Mouse (Mus musculus) embryonic facial prominence, embryonic 11.5 days (tissue): ENCODE measurements around the gene Cux2. TPM values are rescaled to one million over a fixed set of nuclear protein-coding genes. Genes with fewer than 3 reads are reported as not detected.

Source experiments
- ATAC-seq: fragments of 200-750 bp; cut with Nextera tagmentation; replicated peaks from 2 replicates; pipeline ENCODE4 v1.8.0; 2017; ENCODE audit warnings: low read depth; ENCODE audit not compliant: insufficient number of reproducible peaks, low FRiP score, low TSS enrichment
- DNase-seq: peaks from one replicate; pipeline ENCODE4 v3.0.0-alpha.2; 2015; ENCODE audit warnings: low spot score
- H3K27ac ChIP-seq: fragments of 300-500 bp; sonication (generic); replicated peaks from 2 replicates; pipeline ENCODE4 v1.5.1; 2014; ENCODE audit warnings: mild to moderate bottlenecking, low read depth, low read length, control low read depth
- H3K27me3 ChIP-seq: fragments of 300-500 bp; sonication (generic); 2 replicates; pipeline ENCODE4 v1.6.1; 2014; ENCODE audit warnings: mild to moderate bottlenecking, low read length, moderate library complexity, mixed read lengths; ENCODE audit not compliant: control insufficient read depth, insufficient read depth
- H3K36me3 ChIP-seq: fragments of 300-500 bp; sonication (generic); replicated peaks from 2 replicates; pipeline ENCODE4 v1.6.1; 2014; ENCODE audit warnings: low read depth, mild to moderate bottlenecking, low read length, moderate library complexity, mixed read lengths; ENCODE audit not compliant: control insufficient read depth, insufficient read depth
- H3K4me1 ChIP-seq: fragments of 300-500 bp; sonication (generic); 2 replicates; pipeline ENCODE4 v1.6.1; 2014; ENCODE audit warnings: low read length, mixed read lengths; ENCODE audit not compliant: control insufficient read depth, insufficient read depth
- H3K4me2 ChIP-seq: fragments of 300-500 bp; sonication (generic); 2 replicates; pipeline ENCODE4 v1.6.1; 2014; ENCODE audit warnings: low read depth, mild to moderate bottlenecking, control low read depth, low read length, moderate library complexity
- H3K4me3 ChIP-seq: fragments of 300-500 bp; sonication (generic); 2 replicates; pipeline ENCODE4 v1.5.1; 2014; ENCODE audit warnings: low read depth, low read length, control low read depth
- H3K9ac ChIP-seq: fragments of 300-500 bp; sonication (generic); replicated peaks from 2 replicates; pipeline ENCODE4 v1.6.1; 2014; ENCODE audit warnings: mild to moderate bottlenecking, control low read depth, low read length
- H3K9me3 ChIP-seq: fragments of 300-500 bp; sonication (generic); replicated peaks from 2 replicates; pipeline ENCODE4 v1.6.1; 2016; ENCODE audit warnings: mild to moderate bottlenecking, low read length, inconsistent platforms, mixed read lengths; ENCODE audit not compliant: control insufficient read depth
- WGBS: fragments of 180-500 bp; shearing (Covaris S2); extraction: QIAGEN DNeasy Blood & Tissue Kit; methylation state at CpG from one replicate; pipeline ENCODE4 v1.1.7; 2014; 5-methylcytosine and 5-hydroxymethylcytosine counted together
- polyA plus RNA-seq: library from polyadenylated mRNA; unstranded; fragments of >200 nt; fragmentation: Nextera tagmentation; extraction: Ambion mirVana; gene quantifications from 2 replicates; pipeline ENCODE4 v1.2.1, GENCODE M21; 2014

Gene Cux2
- polyA plus RNA-seq, 1 experiment from 2014 or later = 4.5 TPM

DNA sequence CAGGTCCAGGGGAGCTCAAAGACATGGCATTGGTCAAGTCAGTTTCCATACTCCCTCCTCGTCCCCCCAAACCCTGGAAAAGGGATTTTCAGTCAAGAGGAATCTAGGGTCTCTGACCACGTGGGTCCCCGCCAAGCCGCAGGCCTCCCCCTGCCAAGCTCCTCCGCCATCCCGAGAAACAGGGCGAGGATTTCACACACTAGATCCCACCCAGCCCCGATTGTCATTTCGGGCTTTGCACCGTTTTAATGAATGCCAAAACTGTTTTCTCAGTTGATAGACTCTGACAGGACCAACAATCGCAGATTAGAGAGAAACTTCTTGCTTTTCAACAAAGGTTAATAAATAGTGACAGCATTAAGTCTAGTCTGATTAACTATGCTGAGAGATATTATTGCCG, 55.1 kb downstream of the Cux2 start:
- Histone ChIP-seq H3K4me1 (no peaks in the 10 kb centered on the region), H3K9me3 (no peaks in the 10 kb centered on the region), H3K27me3 (no peaks in the 10 kb centered on the region), H3K4me3 (no peak overlapping the region), H3K9ac (no peak overlapping the region), H3K27ac (no peak overlapping the region), H3K36me3 (no peaks in the 10 kb centered on the region), H3K4me2 (no peak overlapping the region)
- DNase-seq = no peak
- WGBS = 83% methylated on average over 12 of the region's 12 CpGs
- no peak for ATAC-seq

GRCm38 (mm10) chr5:121991914-121992313, 58.0 kb downstream of the Cux2 start:
- Histone ChIP-seq H3K27ac (no peak overlapping the region), H3K4me3 (no peak overlapping the region), H3K36me3 (no peaks in the 10 kb centered on the region), H3K9me3 (no peaks in the 10 kb centered on the region), H3K9ac (no peak overlapping the region), H3K27me3 (no peaks in the 10 kb centered on the region), H3K4me2 (no peak overlapping the region), H3K4me1 (no peaks in the 10 kb centered on the region)
- DNase-seq (no peak), ATAC-seq (no peak)
- whole genome bisulfite sequencing = 29% methylated on average over 6 of the region's 6 CpGs

DNA sequence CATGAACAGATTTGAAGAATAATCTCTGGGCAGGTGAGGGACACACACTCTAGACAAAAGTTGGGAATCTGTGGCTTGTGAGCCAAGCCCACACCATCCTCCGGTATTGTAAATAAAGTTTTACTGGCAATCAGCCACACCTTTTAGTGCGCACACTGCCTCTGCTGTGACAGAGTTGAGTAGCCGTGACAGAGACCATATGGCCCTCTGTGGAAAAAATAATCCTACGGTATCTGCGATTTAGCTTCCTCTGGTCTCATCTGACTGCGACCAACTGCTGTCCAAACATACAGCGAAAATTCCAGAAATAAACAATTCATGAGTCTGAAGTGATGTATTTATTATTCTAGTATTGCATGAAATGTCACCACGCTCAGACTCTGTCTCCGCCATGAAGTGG, 64.0 kb downstream of the Cux2 start:
- Histone ChIP-seq H3K4me2 (no peak overlapping the region), H3K4me3 (no peak overlapping the region), H3K4me1 (peaks cover 6% of the 10 kb centered on the region; the same call in 1 of the 2 replicates), H3K27me3 (no peaks in the 10 kb centered on the region), H3K9me3 (no peaks in the 10 kb centered on the region), H3K9ac (no peak overlapping the region), H3K27ac (no peak overlapping the region), H3K36me3 (no peaks in the 10 kb centered on the region)
- WGBS = 81% methylated on average over 9 of the region's 9 CpGs
- no peak for DNase-seq
- no peak for ATAC-seq

GRCm38 (mm10) chr5:121981650-121982131, 68.2 kb downstream of the Cux2 start:
- ATAC-seq = peak; percentile 31; the same call in 1 of the 2 replicates

GRCm38 (mm10) chr5:121976331-121976730, 73.6 kb downstream of the Cux2 start:
- 96% methylated on average over 10 of the region's 12 CpGs for WGBS
- Histone ChIP-seq H3K4me1 (no peaks in the 10 kb centered on the region; the same call in 1 of the 2 replicates), H3K9ac (no peak overlapping the region), H3K27ac (no peak overlapping the region), H3K9me3 (no peaks in the 10 kb centered on the region), H3K36me3 (no peaks in the 10 kb centered on the region), H3K4me3 (no peak overlapping the region), H3K27me3 (no peaks in the 10 kb centered on the region), H3K4me2 (no peak overlapping the region)
- no peak for DNase-seq
- ATAC-seq = no peak

More at GRCm38 (mm10) chr5:121981650-121982131, 68.2 kb downstream of the Cux2 start:
- 0 out of 2 replicates have a peak overlapping the region, but pooled peaks have one; percentile 26 for H3K9ac ChIP-seq
- 18% methylated on average over 16 of the region's 16 CpGs for WGBS
- H3K9me3 ChIP-seq = no peaks in the 10 kb centered on the region
- no peak overlapping the region for H3K4me3 ChIP-seq
- H3K36me3 ChIP-seq = no peaks in the 10 kb centered on the region
- H3K27me3 ChIP-seq = no peaks in the 10 kb centered on the region
- peak; percentile 58 for DNase-seq
- H3K4me1 ChIP-seq = peaks cover 6% of the 10 kb centered on the region; the same call in 1 of the 2 replicates
- H3K4me2 ChIP-seq = no peak overlapping the region
- peak overlapping the region; percentile 47 for H3K27ac ChIP-seq

GRCm38 (mm10) chr5:121973541-121973940, 76.4 kb downstream of the Cux2 start:
- H3K9ac ChIP-seq = no peak overlapping the region
- no peaks in the 10 kb centered on the region; the same call in 1 of the 2 replicates for H3K4me1 ChIP-seq
- WGBS = 58% methylated on average over 10 of the region's 10 CpGs
- H3K4me2 ChIP-seq = no peak overlapping the region
- DNase-seq (no peak), ATAC-seq (no peak)
- H3K27ac ChIP-seq = no peak overlapping the region
- no peaks in the 10 kb centered on the region for H3K36me3 ChIP-seq
- H3K4me3 ChIP-seq = no peak overlapping the region
- H3K9me3 ChIP-seq = no peaks in the 10 kb centered on the region
- H3K27me3 ChIP-seq = no peaks in the 10 kb centered on the region

DNA sequence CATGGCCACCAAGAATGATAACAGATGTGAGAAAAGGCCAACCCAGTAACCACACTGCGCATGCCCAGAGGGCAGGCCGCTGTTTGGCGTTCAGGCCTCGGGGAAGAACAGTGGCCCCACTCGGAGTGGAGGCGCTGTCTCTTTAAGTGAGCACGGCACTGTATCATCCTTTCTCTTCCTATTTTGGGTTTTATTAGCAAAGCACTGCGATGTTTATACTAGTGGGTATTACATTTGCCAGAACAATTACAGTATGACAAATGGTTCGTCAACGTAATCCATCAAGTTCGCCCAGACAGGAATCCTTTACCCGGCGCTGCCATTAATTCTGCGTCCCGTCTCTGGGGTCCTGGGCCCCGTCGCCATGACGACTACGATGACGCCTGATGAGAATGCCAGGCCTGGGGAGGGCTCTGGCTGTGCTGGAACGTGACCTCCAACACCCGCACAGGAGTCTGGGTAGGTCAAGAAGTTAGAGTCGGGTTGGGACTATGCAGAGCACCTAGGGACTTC, 77.2 kb downstream of the Cux2 start:
- no peak overlapping the region for H3K4me3 ChIP-seq
- no peaks in the 10 kb centered on the region for H3K27me3 ChIP-seq
- no peaks in the 10 kb centered on the region; the same call in 1 of the 2 replicates for H3K4me1 ChIP-seq
- 56% methylated on average over 23 of the region's 23 CpGs for WGBS
- DNase-seq = no peak
- no peak overlapping the region for H3K4me2 ChIP-seq
- no peak overlapping the region; the same call in 1 of the 2 replicates for H3K9ac ChIP-seq
- no peak overlapping the region for H3K27ac ChIP-seq
- H3K36me3 ChIP-seq = no peaks in the 10 kb centered on the region
- no peaks in the 10 kb centered on the region for H3K9me3 ChIP-seq
- ATAC-seq = no peak

GRCm38 (mm10) chr5:121968999-121969398, 80.9 kb downstream of the Cux2 start:
- H3K9me3 ChIP-seq = no peaks in the 10 kb centered on the region
- no peaks in the 10 kb centered on the region for H3K27me3 ChIP-seq
- H3K4me3 ChIP-seq = no peak overlapping the region
- no peaks in the 10 kb centered on the region for H3K36me3 ChIP-seq
- peaks cover 3% of the 10 kb centered on the region for H3K4me1 ChIP-seq
- no peak overlapping the region for H3K9ac ChIP-seq
- no peak overlapping the region for H3K4me2 ChIP-seq
- WGBS = 88% methylated on average over 15 of the region's 15 CpGs
- H3K27ac ChIP-seq = no peak overlapping the region
- DNase-seq (no peak), ATAC-seq (no peak)
